Mouse (Mus musculus) frontal cortex, postnatal 25 days (tissue): ENCODE measurements around the gene Zfp157.
A peak's percentile ranks its signal among the peaks of the same experiment; 100 is the strongest.
"Not testable (repeated sequence)": the region's sequence is repeated elsewhere in the genome, so short reads cannot be mapped to it uniquely, and the experiment has no call there.

Experiments used
- DNase-seq, 2 experiments: peaks; one replicate each; pipeline ENCODE4 v3.0.0; 2022; ENCODE audit warnings: low spot score in 2 of 2

Gene Zfp157

GRCm38 (mm10) chr5:138441286-138442194 is at the start of gene Zfp157:
Gene Zfp157, plus strand, starts transcription at chr5:138441468.
- DNase-seq: peak; percentile 86 to 87

DNA sequence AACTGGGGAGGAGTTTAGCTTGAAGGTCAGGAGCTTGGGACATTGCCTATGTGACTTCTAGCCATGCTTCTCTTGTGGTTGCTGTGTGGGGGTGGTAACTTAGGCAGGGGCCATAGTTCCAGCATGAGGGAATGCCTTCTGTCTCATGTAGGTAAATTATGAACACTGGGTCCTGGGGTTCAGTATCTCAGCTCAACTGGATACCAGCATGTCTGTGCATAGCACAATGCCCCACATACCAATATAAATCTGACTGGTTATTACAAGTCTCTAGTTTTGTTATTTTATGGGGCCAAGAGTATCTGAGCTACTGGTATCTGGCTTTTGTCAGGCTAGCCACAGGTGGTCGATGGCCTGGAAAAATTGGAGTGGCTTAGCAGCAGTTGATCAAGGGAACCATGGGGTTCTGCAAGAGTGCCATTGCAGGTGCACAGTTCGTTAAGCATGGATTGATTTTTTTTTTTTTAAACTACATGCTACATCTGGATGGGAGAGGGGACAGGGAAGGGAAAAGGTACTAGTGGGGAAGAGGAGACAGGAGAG is 43.4 kb upstream of the Zfp157 start:
- DNase-seq: no peak

GRCm38 (mm10) chr5:138400431-138400830 is 40.8 kb upstream of the Zfp157 start:
- not testable (repeated sequence) for DNase-seq

DNA sequence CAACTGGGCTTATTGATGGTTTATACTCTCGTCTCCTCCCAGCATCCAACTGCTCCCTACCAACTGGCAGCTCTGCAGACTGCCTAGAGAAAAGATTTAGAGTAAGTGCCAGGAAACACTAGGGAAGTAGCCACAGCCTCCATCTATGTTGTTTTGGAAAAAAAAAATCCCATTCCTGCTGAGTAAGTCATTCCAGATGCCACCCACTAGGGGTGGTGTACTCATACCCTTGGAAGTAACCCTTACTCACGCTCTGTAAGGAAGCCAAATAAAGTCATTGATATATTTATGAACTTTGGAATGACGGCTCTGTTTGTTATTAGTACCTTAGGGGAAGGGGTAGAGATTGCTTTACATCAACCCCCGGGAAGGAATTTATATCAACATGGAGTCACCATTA is 17.1 kb downstream of the Zfp157 start:
- no peak for DNase-seq

DNA sequence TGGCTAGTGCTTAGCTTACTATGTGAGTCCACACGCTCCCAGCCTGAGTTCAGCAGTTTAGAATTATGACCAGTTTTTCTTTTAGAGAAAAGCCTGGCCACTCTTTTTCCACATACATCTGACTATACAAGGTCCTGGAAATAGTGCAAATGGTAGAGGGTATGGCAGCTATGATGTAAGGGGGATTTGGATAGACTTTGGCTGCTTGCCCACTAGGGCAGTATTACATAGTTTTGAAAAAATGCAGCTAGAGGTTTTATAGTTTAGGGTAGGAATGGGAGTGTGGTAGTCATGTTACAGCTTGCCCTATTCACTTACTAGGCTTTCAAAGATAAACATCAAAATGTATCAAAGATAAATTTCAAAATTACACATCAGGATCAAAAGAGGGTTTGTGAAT is 17.8 kb downstream of the Zfp157 start:
- no peak for DNase-seq

GRCm38 (mm10) chr5:138473601-138474000 is 32.3 kb downstream of the Zfp157 start:
- DNase-seq: peak; percentile 6 to 11

GRCm38 (mm10) chr5:138504548-138504947 is 63.3 kb downstream of the Zfp157 start:
- not testable (repeated sequence) for DNase-seq
